Mouse (Mus musculus) heart, adult 2 months (tissue): ENCODE results near the gene Prickle2. TPM values are rescaled to one million over a fixed set of nuclear protein-coding genes. Genes with fewer than 3 reads are reported as not detected.

ENCODE experiments used
- DNase-seq, 2 experiments: peaks; one replicate each; pipeline ENCODE4 v3.0.0; 2021
- H3K27ac ChIP-seq: fragments of 200-600 bp; 2 replicates; pipeline ENCODE4 v1.8.1; 2022
- H3K27me3 ChIP-seq: fragments of 200-500 bp; 2 replicates; pipeline ENCODE4 v1.6.1; 2012; ENCODE audit warnings: mild to moderate bottlenecking, low read length, inconsistent platforms, mixed read lengths; ENCODE audit not compliant: control insufficient read depth, insufficient read depth
- H3K36me3 ChIP-seq: fragments of 200-500 bp; 2 replicates; pipeline ENCODE4 v1.6.1; 2012; ENCODE audit warnings: low read length, inconsistent platforms; ENCODE audit not compliant: control insufficient read depth, insufficient read depth
- H3K4me1 ChIP-seq: fragments of 200-500 bp; 2 replicates; pipeline ENCODE4 v1.6.1; 2011; ENCODE audit warnings: low read length; ENCODE audit not compliant: control insufficient read depth, insufficient read depth
- H3K4me3 ChIP-seq: fragments of 200-600 bp; 2 replicates; pipeline ENCODE4 v1.8.1; 2022
- H3K79me2 ChIP-seq: fragments of 200-500 bp; replicated peaks from 2 replicates; pipeline ENCODE4 v1.6.1; 2012; ENCODE audit warnings: mild to moderate bottlenecking, inconsistent platforms, low read length, moderate library complexity, mixed read lengths; ENCODE audit not compliant: control insufficient read depth, insufficient read depth
- H3K9ac ChIP-seq: fragments of 200-500 bp; 2 replicates; pipeline ENCODE4 v1.6.1; 2012; ENCODE audit warnings: low read depth, mild to moderate bottlenecking, control low read depth, inconsistent platforms, low read length, mixed read lengths
- CTCF ChIP-seq: fragments of 200-600 bp; IDR thresholded peaks from 2 replicates; pipeline ENCODE4 v1.8.1; 2022; ENCODE audit warnings: antibody characterized with exemption, mild to moderate bottlenecking, moderate library complexity
- EP300 ChIP-seq: fragments of 200-500 bp; IDR thresholded peaks from 2 replicates; pipeline ENCODE4 v1.6.1; 2011; ENCODE audit warnings: low read depth, low read length, control low read depth; ENCODE audit not compliant: insufficient read depth
- POLR2A ChIP-seq: fragments of 200-500 bp; IDR thresholded peaks from 2 replicates; pipeline ENCODE4 v1.6.1; 2011; ENCODE audit warnings: mild to moderate bottlenecking, low read depth, low read length, control low read depth; ENCODE audit not compliant: insufficient read depth
- WGBS: fragments of 180-500 bp; shearing (Covaris S2); methylation state at CpG from one replicate; pipeline ENCODE4 v1.1.7; 2018; 5-methylcytosine and 5-hydroxymethylcytosine counted together
- intact Hi-C: fragments of 180-260 bp; cut with DNase I; formaldehyde crosslinking; loops from one replicate; pipeline ENCODE4 v1.15.1; 2025
- polyA plus RNA-seq: library from polyadenylated mRNA; depleted of rRNA; stranded (reverse); fragments of >200 nt; gene quantifications from 2 replicates; pipeline ENCODE4 v1.2.3, GENCODE M21; 2012
- total RNA-seq, 2 experiments: library from RNA; stranded (reverse); gene quantifications; 2 replicates each; pipeline ENCODE4 v1.2.3; 2021

The Prickle2 gene
- total and polyA plus RNA-seq, 3 experiments = 2.3 to 6.1 (median 4.9) TPM

GRCm38 (mm10) chr6:92687317-92687716 lies 18.6 kb downstream of the Prickle2 start:
- no peaks in the 10 kb centered on the region for H3K27me3 ChIP-seq
- intact Hi-C loops = no loop called here
- H3K36me3 ChIP-seq = no peaks in the 10 kb centered on the region
- no peak overlapping the region for H3K4me3 ChIP-seq
- H3K27ac ChIP-seq = no peak overlapping the region
- DNase-seq = no peak
- H3K4me1 ChIP-seq = no peaks in the 10 kb centered on the region
- H3K9ac ChIP-seq = no peak overlapping the region
- no peaks in the 10 kb centered on the region for H3K79me2 ChIP-seq
- no peak for TF ChIP-seq EP300
- no peak for TF ChIP-seq CTCF
- no peak for TF ChIP-seq POLR2A
- 91% methylated on average over 5 of the region's 5 CpGs for WGBS

- Histone ChIP-seq H3K9ac (no peak overlapping the region), H3K4me3 (no peak overlapping the region), H3K36me3 (no peaks in the 10 kb centered on the region), H3K4me1 (no peaks in the 10 kb centered on the region), H3K27me3 (no peaks in the 10 kb centered on the region), H3K79me2 (no peaks in the 10 kb centered on the region), H3K27ac (no peak overlapping the region)
- no peak for TF ChIP-seq POLR2A
- no peak for TF ChIP-seq CTCF
- TF ChIP-seq EP300 = no peak
- WGBS = 55% methylated on average over 8 of the region's 8 CpGs
- DNase-seq = no peak
- intact Hi-C loops = no loop called here
These were observed 31.5 kb downstream of the Prickle2 start for GRCm38 (mm10) chr6:92674394-92674925.

GRCm38 (mm10) chr6:92670518-92671147 lies 35.3 kb downstream of the Prickle2 start:
- no peak for DNase-seq
- H3K27me3 ChIP-seq = no peaks in the 10 kb centered on the region
- no peak overlapping the region for H3K4me3 ChIP-seq
- no peaks in the 10 kb centered on the region for H3K79me2 ChIP-seq
- peaks cover 4% of the 10 kb centered on the region for H3K4me1 ChIP-seq
- TF ChIP-seq POLR2A (no peak), CTCF (no peak), EP300 (no peak)
- no peaks in the 10 kb centered on the region for H3K36me3 ChIP-seq
- no peak overlapping the region for H3K9ac ChIP-seq
- intact Hi-C loops = no loop called here
- 93% methylated on average over 5 of the region's 5 CpGs for WGBS
- no peak overlapping the region for H3K27ac ChIP-seq

DNA sequence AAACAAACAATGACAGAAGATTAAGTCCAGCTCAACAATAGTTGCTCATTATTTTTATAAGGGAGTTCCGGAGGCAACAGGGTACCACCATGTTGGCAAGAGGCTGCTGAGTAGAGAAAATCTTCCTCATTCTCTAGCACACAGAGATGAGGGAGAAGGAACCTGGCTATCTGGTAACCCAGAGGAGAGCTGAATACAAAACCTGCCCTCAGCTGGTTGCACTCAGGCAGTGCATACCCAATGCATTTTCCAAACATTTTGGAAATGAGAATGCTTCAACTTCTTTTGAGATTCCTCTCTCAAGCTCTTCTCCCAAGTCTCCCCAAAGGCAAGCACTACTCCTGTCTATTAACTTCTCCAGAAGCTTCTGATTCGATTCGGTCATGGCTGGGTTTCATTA lies 36.3 kb downstream of the Prickle2 start:
- Histone ChIP-seq H3K79me2 (no peaks in the 10 kb centered on the region), H3K9ac (no peak overlapping the region), H3K36me3 (no peaks in the 10 kb centered on the region), H3K4me3 (no peak overlapping the region), H3K27ac (no peak overlapping the region), H3K4me1 (peaks cover 5% of the 10 kb centered on the region), H3K27me3 (no peaks in the 10 kb centered on the region)
- DNase-seq = no peak
- WGBS = 83% methylated on average over 3 of the region's 3 CpGs
- intact Hi-C loops = loop anchor here (5.0 to 10.0 kb wide), 4 partner anchors 58 to 225 kb away; no protein-coding TSS in a partner anchor
- TF ChIP-seq CTCF = no peak
- TF ChIP-seq EP300 = no peak
- TF ChIP-seq POLR2A = no peak

DNA sequence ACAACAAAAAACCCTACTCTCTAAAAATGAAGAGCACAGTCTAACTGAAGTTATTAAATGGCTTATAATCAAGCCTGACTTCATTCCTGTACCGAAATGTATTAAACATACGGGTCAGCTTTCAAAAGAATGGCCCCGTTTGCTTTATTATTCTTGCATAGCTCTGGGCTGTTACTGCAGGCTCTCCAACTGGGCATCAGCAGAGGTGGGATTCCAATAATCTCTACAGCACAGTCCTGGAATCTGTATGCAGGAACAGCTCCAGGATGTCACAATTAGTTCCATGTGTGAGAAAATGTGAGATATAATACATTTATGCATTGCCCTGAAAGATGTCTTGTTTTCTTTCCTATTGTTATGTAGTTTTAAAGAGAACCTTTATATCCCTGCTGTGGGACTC lies 38.4 kb downstream of the Prickle2 start:
- no peaks in the 10 kb centered on the region for H3K36me3 ChIP-seq
- no peak overlapping the region for H3K9ac ChIP-seq
- H3K4me1 ChIP-seq = peaks cover 6% of the 10 kb centered on the region
- H3K27me3 ChIP-seq = no peaks in the 10 kb centered on the region
- H3K27ac ChIP-seq = no peak overlapping the region
- no peak overlapping the region for H3K4me3 ChIP-seq
- no peaks in the 10 kb centered on the region for H3K79me2 ChIP-seq
- intact Hi-C loops = loop anchor here (5.0 to 10.0 kb wide), 4 partner anchors 60 to 223 kb away; no protein-coding TSS in a partner anchor
- DNase-seq = no peak
- 83% methylated on average over 3 of the region's 3 CpGs for WGBS
- TF ChIP-seq POLR2A (no peak), EP300 (no peak), CTCF (no peak)

DNA sequence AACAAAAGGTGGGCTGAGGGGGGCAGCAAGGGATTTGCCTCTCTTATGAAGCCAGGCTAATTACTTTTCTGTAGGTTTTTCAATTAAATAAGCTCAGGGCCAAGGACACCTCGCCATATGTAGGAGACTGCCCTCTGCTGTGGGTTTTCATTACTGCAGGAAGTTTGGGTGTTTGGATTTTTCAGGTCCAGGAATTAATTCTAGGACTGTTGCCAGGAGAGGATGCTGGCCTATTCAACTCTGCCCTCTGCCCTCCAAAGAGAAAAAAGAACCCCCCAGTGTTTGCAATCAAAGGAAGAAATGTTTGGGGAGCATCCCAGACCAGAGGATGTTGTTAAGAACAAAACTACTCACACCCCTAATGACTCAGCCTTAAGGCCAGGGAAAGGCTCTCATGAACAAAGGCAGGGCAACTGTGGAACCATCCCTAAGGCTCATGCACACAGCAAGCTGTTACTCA lies 40.4 kb downstream of the Prickle2 start:
- H3K36me3 ChIP-seq = no peaks in the 10 kb centered on the region
- no peak overlapping the region for H3K27ac ChIP-seq
- DNase-seq = peak; percentile 68 to 76
- H3K9ac ChIP-seq = no peak overlapping the region; the same call in 1 of the 2 replicates
- peaks cover 6% of the 10 kb centered on the region for H3K4me1 ChIP-seq
- H3K4me3 ChIP-seq = no peak overlapping the region
- no peaks in the 10 kb centered on the region for H3K27me3 ChIP-seq
- intact Hi-C loops = loop anchor here (1.0 to 10.0 kb wide), 5 partner anchors 62 to 379 kb away; no protein-coding TSS in a partner anchor
- TF ChIP-seq CTCF (peak; percentile 84), POLR2A (no peak), EP300 (0 out of 2 replicates have a peak, but pooled peaks have one; percentile 24)
- 3% methylated on average over 1 of the region's 1 CpGs for WGBS
- H3K79me2 ChIP-seq = no peaks in the 10 kb centered on the region
